Mouse (Mus musculus): ENCODE measurements around the gene Spsb3. TPM values are rescaled to one million over a fixed set of nuclear protein-coding genes. Genes with fewer than 3 reads are reported as not detected.

Spsb3 gene
- polyA plus RNA-seq, 1 experiment from 2014 or later, result 32.7 TPM

DNA sequence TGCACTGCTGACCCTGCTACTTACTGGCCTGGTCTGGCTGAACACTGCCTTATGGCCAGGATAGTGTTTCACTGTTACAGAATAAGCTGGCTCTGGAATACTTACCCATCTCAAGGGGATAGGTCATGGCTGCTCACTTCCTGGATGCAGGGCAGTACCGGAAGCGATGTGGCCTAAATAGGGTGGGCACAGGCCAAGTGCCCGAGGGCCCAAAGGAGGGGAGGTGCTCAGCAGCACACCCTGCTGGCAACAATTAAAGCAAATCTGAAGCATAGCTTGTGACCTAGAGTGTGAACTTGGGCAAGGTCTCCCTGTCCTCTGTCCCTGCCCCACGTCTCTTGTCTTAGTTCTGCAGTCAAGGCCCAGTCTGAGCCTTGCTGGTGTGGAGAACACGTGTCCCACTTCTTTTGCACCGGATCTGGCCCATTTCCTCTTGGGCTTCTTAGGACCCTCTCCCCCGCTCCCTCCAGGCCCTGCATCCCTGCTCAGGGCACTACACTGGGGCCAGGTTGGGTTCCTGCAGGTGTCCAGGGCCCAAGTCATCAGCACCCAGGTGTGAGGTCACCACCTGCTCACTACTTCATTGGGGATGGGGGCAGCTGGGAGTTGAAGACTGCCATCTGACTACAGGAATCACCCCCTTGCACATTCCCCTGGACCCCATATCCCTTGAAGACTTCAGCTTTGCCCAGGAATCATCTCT, 4.6 kb upstream of the Spsb3 start:
- H3K36me3 ChIP-seq (ENCODE audit: control insufficient read depth, insufficient read depth, low read length), result no peaks in the 10 kb centered on the region; the same call in 1 of the 2 replicates
- H3K27me3 ChIP-seq (ENCODE audit: control insufficient read depth, insufficient read depth, low read length), result no peaks in the 10 kb centered on the region
- no peak overlapping the region for H3K4me2 ChIP-seq (ENCODE audit: low read depth, low read length)
- ATAC-seq (ENCODE audit: insufficient read depth, low FRiP score), result no peak
- WGBS, result 45% methylated on average over 7 of the region's 7 CpGs
- no peak overlapping the region for H3K4me3 ChIP-seq (replicated peaks; ENCODE audit: low read length)
- no peaks in the 10 kb centered on the region for H3K9me3 ChIP-seq (replicated peaks; ENCODE audit: control insufficient read depth, low read length)
- no peak overlapping the region for H3K27ac ChIP-seq (ENCODE audit: low read length)
- no peak overlapping the region for H3K9ac ChIP-seq (ENCODE audit: low read length)
- H3K4me1 ChIP-seq (ENCODE audit: control insufficient read depth, insufficient read depth, low read length), result peaks cover 12% of the 10 kb centered on the region

DNA sequence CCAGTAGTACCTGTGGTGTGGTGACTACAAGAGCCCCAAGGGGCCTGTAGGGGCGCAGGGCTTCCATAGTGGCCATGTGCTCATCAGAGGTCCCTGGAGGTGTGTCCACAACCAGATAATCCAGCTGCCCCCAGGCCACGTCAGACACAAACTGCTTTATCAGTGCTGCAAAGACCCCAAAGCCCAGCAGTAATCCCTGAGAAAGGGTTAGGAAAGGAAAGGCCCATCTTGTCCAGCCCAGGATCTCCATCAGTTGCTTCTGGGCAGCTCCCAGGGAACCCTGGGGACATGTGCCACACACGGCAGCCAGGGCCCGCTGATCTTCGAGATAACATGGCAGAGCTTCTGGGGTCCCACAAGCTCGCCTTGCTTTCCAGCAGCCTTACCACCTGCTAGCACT, 2.1 kb upstream of the Spsb3 start:
- H3K4me3 ChIP-seq (replicated peaks; ENCODE audit: low read length), result no peak overlapping the region
- WGBS, result 84% methylated on average over 6 of the region's 6 CpGs
- H3K9ac ChIP-seq (ENCODE audit: low read length), result no peak overlapping the region
- H3K9me3 ChIP-seq (replicated peaks; ENCODE audit: control insufficient read depth, low read length), result no peaks in the 10 kb centered on the region
- no peaks in the 10 kb centered on the region for H3K27me3 ChIP-seq (ENCODE audit: control insufficient read depth, insufficient read depth, low read length)
- H3K4me2 ChIP-seq (ENCODE audit: low read depth, low read length), result no peak overlapping the region
- no peak for ATAC-seq (ENCODE audit: insufficient read depth, low FRiP score)
- H3K4me1 ChIP-seq (ENCODE audit: control insufficient read depth, insufficient read depth, low read length), result peaks cover 18% of the 10 kb centered on the region
- no peaks in the 10 kb centered on the region; the same call in 1 of the 2 replicates for H3K36me3 ChIP-seq (ENCODE audit: control insufficient read depth, insufficient read depth, low read length)
- H3K27ac ChIP-seq (ENCODE audit: low read length), result no peak overlapping the region

DNA sequence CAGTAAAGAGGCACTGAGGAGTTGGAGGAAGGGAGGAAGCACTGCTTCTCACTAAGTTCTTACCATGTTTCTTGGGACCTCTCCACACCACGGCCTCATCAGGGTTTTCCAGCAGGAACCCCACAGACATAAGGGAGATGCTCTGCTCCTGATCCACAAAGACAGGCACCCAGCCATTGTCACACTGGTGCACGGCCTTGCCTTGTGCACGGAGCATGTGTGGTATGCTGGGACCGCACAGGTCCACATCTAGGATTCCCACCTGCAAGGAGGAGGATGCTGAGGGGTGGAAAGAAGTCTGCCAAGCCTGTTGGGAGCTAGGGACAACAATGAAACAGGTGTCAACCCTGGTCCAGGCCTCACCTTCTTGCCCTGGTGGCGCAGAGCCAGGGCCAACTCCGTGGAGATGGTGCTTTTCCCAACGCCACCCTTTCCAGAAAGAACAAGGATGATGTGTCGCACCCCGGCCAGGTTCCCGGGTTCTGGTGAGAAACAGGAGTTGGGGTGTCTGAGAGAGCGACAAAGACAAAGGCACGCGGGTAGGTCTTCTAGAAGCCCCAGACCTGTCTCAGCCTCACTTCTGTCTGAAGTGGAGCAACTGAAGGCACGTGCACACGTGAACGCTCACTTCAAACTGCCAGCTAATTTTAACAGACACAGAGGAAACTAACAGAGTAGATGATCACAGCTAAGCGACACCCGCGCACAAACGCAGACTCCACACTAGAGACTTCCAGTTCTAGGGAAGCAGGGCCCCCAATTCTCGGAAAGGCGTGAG, 898 bp upstream of the Spsb3 start:
- Histone ChIP-seq H3K36me3 (ENCODE audit: control insufficient read depth, insufficient read depth, low read length) (no peaks in the 10 kb centered on the region; the same call in 1 of the 2 replicates), H3K9me3 (replicated peaks; ENCODE audit: control insufficient read depth, low read length) (no peaks in the 10 kb centered on the region), H3K27me3 (ENCODE audit: control insufficient read depth, insufficient read depth, low read length) (no peaks in the 10 kb centered on the region), H3K27ac (ENCODE audit: low read length) (no peak overlapping the region), H3K4me3 (replicated peaks; ENCODE audit: low read length) (peak overlapping the region; percentile 81), H3K9ac (ENCODE audit: low read length) (peak overlapping the region; percentile 71), H3K4me1 (ENCODE audit: control insufficient read depth, insufficient read depth, low read length) (peaks cover 18% of the 10 kb centered on the region), H3K4me2 (ENCODE audit: low read depth, low read length) (peak overlapping the region; percentile 63)
- ATAC-seq (ENCODE audit: insufficient read depth, low FRiP score), result no peak
- 21% methylated on average over 22 of the region's 22 CpGs for WGBS

DNA sequence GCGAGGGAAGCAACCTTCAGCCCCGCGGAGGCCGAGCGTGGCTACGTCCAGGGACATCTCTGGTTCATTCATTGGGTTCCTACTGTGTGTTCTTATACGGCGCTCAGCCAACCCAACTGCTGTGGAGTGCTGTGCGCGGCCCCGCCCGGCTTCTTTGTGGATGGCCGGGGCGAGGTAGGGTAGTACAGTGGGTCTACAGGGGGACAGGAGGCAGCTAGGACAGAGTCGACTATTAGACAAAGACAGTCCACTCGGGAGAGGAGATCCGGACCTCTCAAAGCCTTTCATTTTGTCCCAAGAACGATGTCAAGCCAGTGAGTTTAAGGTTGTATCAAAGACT, 459 bp downstream of the Spsb3 start:
- no peaks in the 10 kb centered on the region for H3K27me3 ChIP-seq (ENCODE audit: control insufficient read depth, insufficient read depth, low read length)
- H3K27ac ChIP-seq (ENCODE audit: low read length), result peak overlapping the region; percentile 64
- H3K4me2 ChIP-seq (ENCODE audit: low read depth, low read length), result peak overlapping the region; percentile 98
- H3K4me1 ChIP-seq (ENCODE audit: control insufficient read depth, insufficient read depth, low read length), result peaks cover 18% of the 10 kb centered on the region
- peaks cover 8% of the 10 kb centered on the region; the same call in 1 of the 2 replicates for H3K36me3 ChIP-seq (ENCODE audit: control insufficient read depth, insufficient read depth, low read length)
- peak overlapping the region; percentile 94 for H3K4me3 ChIP-seq (replicated peaks; ENCODE audit: low read length)
- no peaks in the 10 kb centered on the region for H3K9me3 ChIP-seq (replicated peaks; ENCODE audit: control insufficient read depth, low read length)
- peak; percentile 6; the same call in 1 of the 2 replicates for ATAC-seq (ENCODE audit: insufficient read depth, low FRiP score)
- H3K9ac ChIP-seq (ENCODE audit: low read length), result peak overlapping the region; percentile 90
- WGBS, result 1% methylated on average over 18 of the region's 18 CpGs

DNA sequence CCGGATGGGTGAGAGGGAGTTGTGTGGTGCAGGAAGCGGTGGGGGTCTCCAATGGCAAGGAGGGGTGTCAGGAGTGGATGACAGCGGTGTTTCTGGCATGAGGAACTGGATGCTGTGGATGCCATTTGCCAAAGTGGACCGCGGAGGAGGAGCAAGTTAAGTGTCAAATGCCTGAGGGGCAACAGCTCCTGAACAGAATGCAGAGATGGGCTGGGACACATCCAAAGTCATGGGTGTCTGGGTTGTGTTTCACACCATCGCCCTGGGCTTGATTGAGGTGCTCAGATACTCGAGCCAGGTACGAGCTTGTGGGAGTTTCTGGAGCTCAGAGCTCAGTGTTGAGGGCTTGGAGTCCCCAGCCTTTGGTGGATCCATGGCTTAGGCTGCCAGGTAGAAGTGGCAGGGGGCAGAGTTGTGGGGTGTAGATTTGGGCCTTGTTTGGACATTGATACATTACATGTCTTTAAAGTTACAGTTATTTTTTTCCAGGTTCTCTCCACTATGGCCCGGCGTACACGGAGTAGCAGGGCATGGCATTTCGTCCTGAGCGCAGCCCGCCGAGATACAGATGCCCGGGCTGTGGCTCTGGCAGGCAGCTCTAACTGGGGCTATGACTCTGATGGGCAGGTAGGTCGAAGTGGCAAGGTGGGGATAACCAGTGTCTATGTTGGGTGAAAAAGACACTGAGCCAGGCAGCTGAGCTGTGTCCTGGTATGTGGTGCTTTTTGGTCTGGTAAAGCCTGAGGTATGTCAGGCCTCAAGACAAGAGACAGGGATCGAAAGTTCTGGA, 1.0 kb downstream of the Spsb3 start:
- H3K4me3 ChIP-seq (replicated peaks; ENCODE audit: low read length), result peak overlapping the region; percentile 94
- no peak for ATAC-seq (ENCODE audit: insufficient read depth, low FRiP score)
- H3K27ac ChIP-seq (ENCODE audit: low read length), result no peak overlapping the region
- H3K9ac ChIP-seq (ENCODE audit: low read length), result peak overlapping the region; percentile 90
- H3K27me3 ChIP-seq (ENCODE audit: control insufficient read depth, insufficient read depth, low read length), result no peaks in the 10 kb centered on the region
- H3K9me3 ChIP-seq (replicated peaks; ENCODE audit: control insufficient read depth, low read length), result no peaks in the 10 kb centered on the region
- 60% methylated on average over 18 of the region's 18 CpGs for WGBS
- peaks cover 8% of the 10 kb centered on the region; the same call in 1 of the 2 replicates for H3K36me3 ChIP-seq (ENCODE audit: control insufficient read depth, insufficient read depth, low read length)
- peaks cover 18% of the 10 kb centered on the region for H3K4me1 ChIP-seq (ENCODE audit: control insufficient read depth, insufficient read depth, low read length)
- peak overlapping the region; percentile 98 for H3K4me2 ChIP-seq (ENCODE audit: low read depth, low read length)

DNA sequence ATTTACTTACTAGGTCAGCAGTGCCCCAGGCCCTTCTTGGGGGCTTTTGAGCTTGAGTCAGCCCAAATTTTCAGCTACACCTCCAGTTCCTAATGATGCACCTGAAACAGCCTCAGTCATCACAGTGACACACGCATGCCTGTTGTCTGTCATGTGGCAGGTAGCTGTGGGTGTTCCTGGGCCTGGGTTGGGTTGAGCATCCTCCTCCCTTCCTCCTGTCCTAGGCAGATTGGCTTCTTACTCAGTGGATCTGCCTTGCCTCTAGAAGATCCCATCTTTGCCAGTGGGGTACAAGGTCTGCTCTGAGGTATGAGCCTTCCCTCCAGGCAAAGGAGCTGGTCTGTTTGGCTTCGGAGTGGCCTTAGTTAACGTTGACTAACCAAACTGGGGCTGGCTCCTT, 2.4 kb downstream of the Spsb3 start:
- Histone ChIP-seq H3K4me1 (ENCODE audit: control insufficient read depth, insufficient read depth, low read length) (peaks cover 21% of the 10 kb centered on the region), H3K27ac (ENCODE audit: low read length) (no peak overlapping the region), H3K9me3 (replicated peaks; ENCODE audit: control insufficient read depth, low read length) (no peaks in the 10 kb centered on the region), H3K9ac (ENCODE audit: low read length) (no peak overlapping the region), H3K4me2 (ENCODE audit: low read depth, low read length) (no peak overlapping the region), H3K36me3 (ENCODE audit: control insufficient read depth, insufficient read depth, low read length) (peaks cover 14% of the 10 kb centered on the region), H3K27me3 (ENCODE audit: control insufficient read depth, insufficient read depth, low read length) (no peaks in the 10 kb centered on the region), H3K4me3 (replicated peaks; ENCODE audit: low read length) (no peak overlapping the region)
- ATAC-seq (ENCODE audit: insufficient read depth, low FRiP score), result no peak
- WGBS, result 86% methylated on average over 3 of the region's 3 CpGs

DNA sequence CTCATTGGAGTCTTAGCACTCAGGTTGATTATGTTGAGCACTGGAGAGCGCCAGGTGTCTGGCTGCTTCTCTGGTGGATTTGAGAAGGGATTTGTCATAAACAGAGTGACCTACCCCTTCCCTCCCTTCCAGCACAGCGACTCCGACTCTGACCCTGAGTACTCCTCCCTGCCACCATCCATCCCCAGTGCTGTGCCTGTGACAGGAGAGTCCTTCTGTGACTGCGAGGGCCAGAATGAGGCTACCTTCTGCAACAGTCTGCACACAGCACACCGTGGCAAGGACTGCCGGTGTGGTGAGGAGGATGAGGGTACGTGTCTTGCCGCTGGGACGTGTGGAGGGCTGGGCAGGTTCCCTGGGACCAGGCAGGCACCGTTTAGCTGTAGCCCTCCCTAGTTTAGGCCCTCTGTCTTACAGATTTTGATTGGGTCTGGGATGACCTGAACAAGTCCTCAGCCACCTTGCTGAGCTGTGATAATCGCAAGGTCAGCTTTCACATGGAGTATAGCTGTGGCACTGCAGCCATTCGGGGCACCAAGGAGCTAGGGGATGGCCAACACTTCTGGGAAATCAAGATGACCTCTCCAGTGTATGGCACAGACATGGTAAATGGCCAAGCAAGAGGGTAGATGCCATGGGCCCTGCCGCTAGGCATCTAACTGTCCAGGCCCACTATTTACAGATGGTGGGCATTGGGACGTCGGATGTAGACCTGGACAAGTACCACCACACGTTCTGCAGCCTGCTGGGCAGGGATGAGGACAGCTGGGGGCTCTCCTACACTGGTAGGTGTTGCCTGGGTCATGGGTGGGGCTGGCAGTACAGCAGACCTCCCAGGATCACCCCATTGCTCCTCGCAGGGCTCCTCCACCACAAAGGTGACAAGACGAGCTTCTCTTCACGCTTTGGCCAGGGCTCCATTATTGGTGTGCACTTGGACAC, 4.0 kb downstream of the Spsb3 start:
- Histone ChIP-seq H3K4me2 (ENCODE audit: low read depth, low read length) (no peak overlapping the region), H3K36me3 (ENCODE audit: control insufficient read depth, insufficient read depth, low read length) (peaks cover 14% of the 10 kb centered on the region), H3K4me3 (replicated peaks; ENCODE audit: low read length) (no peak overlapping the region), H3K9ac (ENCODE audit: low read length) (no peak overlapping the region), H3K4me1 (ENCODE audit: control insufficient read depth, insufficient read depth, low read length) (peaks cover 24% of the 10 kb centered on the region), H3K27me3 (ENCODE audit: control insufficient read depth, insufficient read depth, low read length) (no peaks in the 10 kb centered on the region), H3K9me3 (replicated peaks; ENCODE audit: control insufficient read depth, low read length) (no peaks in the 10 kb centered on the region), H3K27ac (ENCODE audit: low read length) (no peak overlapping the region)
- WGBS, result 84% methylated on average over 19 of the region's 19 CpGs
- no peak for ATAC-seq (ENCODE audit: insufficient read depth, low FRiP score)

DNA sequence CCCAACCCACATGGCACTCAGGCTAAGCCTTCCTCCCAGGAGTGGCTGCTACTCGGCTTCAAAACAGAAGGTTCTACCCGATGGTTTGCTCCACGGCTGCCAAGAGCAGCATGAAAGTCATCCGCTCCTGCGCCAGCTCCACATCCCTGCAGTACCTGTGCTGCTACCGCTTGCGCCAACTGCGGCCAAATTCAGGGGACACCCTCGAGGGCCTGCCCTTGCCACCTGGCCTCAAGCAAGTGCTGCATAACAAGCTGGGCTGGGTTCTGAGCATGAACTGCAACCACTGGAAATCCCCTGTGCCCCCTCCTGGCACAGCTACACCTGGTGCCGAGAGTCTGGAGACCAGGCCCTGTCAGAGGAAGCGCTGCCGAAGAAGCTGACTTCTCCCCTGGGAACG, 4.9 kb downstream of the Spsb3 start:
- peaks cover 27% of the 10 kb centered on the region for H3K4me1 ChIP-seq (ENCODE audit: control insufficient read depth, insufficient read depth, low read length)
- no peak overlapping the region for H3K27ac ChIP-seq (ENCODE audit: low read length)
- 92% methylated on average over 13 of the region's 13 CpGs for WGBS
- no peak overlapping the region for H3K4me3 ChIP-seq (replicated peaks; ENCODE audit: low read length)
- H3K9me3 ChIP-seq (replicated peaks; ENCODE audit: control insufficient read depth, low read length), result no peaks in the 10 kb centered on the region
- H3K27me3 ChIP-seq (ENCODE audit: control insufficient read depth, insufficient read depth, low read length), result no peaks in the 10 kb centered on the region
- H3K36me3 ChIP-seq (ENCODE audit: control insufficient read depth, insufficient read depth, low read length), result peaks cover 14% of the 10 kb centered on the region
- no peak overlapping the region for H3K4me2 ChIP-seq (ENCODE audit: low read depth, low read length)
- H3K9ac ChIP-seq (ENCODE audit: low read length), result no peak overlapping the region
- no peak for ATAC-seq (ENCODE audit: insufficient read depth, low FRiP score)
